Mouse (Mus musculus): ENCODE measurements at regions not wholly inside any gene's neighbourhood (a gene's known extent, or its start where the extent isn't known, plus 50 kb on each side); places are given as distances from the start of the nearest gene placed in this dataset.

- Histone ChIP-seq H3K36me3 (ENCODE audit: control insufficient read depth, insufficient read depth) (no peaks in the 10 kb centered on the region), H3K79me2 (ENCODE audit: control insufficient read depth, insufficient read depth) (no peaks in the 10 kb centered on the region)
- TF ChIP-seq E2F4 (IDR thresholded peaks at IDR 0.05; ENCODE audit: insufficient read depth) (no peak), USF1 (IDR thresholded peaks at IDR 0.05; ENCODE audit: low read depth) (no peak), TCF3 (IDR thresholded peaks at IDR 0.05; ENCODE audit: insufficient read length, low read depth) (no peak), CEBPB (IDR thresholded peaks at IDR 0.05; ENCODE audit: insufficient read depth, poor library complexity, severe bottlenecking) (no peak), SRF (IDR thresholded peaks at IDR 0.05; ENCODE audit: control insufficient read depth, insufficient read length, low read depth) (no peak), POLR2AphosphoS2 (IDR thresholded peaks at IDR 0.05; ENCODE audit: insufficient read length, low read depth) (no peak), MYOG (IDR thresholded peaks at IDR 0.05; ENCODE audit: control insufficient read depth in 1 of 3, insufficient read depth in 1 of 3, insufficient read length in 2 of 3, low read depth in 2 of 3) (no peak), REST (IDR thresholded peaks at IDR 0.05; ENCODE audit: insufficient read depth, insufficient read length) (no peak), MYOD1 (IDR thresholded peaks at IDR 0.05; ENCODE audit: control insufficient read depth in 1 of 3, insufficient read length in 2 of 3, low read depth in 2 of 3) (no peak), TCF12 (IDR thresholded peaks at IDR 0.05; ENCODE audit: insufficient read depth, poor library complexity, severe bottlenecking) (no peak), POLR2A (IDR thresholded peaks at IDR 0.05; ENCODE audit: insufficient read length, low read depth) (no peak), MAX (IDR thresholded peaks at IDR 0.05; ENCODE audit: low read depth) (no peak)
Observed at GRCm38 (mm10) chr11:31771491-31772439, 100.1 kb upstream of the Bod1 start.

GRCm38 (mm10) chr11:31777531-31777930 lies 94.5 kb upstream of the Cpeb4 start:
- Histone ChIP-seq H3ac (ENCODE audit: control insufficient read depth, insufficient read length) (no peak overlapping the region), H3K79me2 (ENCODE audit: control insufficient read depth, insufficient read depth) (no peaks in the 10 kb centered on the region), H3K27me3 (ENCODE audit: control insufficient read depth, insufficient read depth, insufficient read length) (no peaks in the 10 kb centered on the region), H3K36me3 (ENCODE audit: control insufficient read depth, insufficient read depth) (no peaks in the 10 kb centered on the region), H3K4me2 (ENCODE audit: low read depth) (no peak overlapping the region), H3K4me3 (no peak overlapping the region)
- TF ChIP-seq TCF12 (IDR thresholded peaks at IDR 0.05; ENCODE audit: insufficient read depth, poor library complexity, severe bottlenecking) (no peak), TCF3 (IDR thresholded peaks at IDR 0.05; ENCODE audit: insufficient read length, low read depth) (no peak), POLR2A (IDR thresholded peaks at IDR 0.05; ENCODE audit: insufficient read length, low read depth) (no peak), E2F4 (IDR thresholded peaks at IDR 0.05; ENCODE audit: insufficient read depth) (no peak), SRF (IDR thresholded peaks at IDR 0.05; ENCODE audit: control insufficient read depth, insufficient read length, low read depth) (no peak), USF1 (IDR thresholded peaks at IDR 0.05; ENCODE audit: low read depth) (no peak), MYOD1 (IDR thresholded peaks at IDR 0.05; ENCODE audit: control insufficient read depth in 1 of 3, insufficient read length in 2 of 3, low read depth in 2 of 3) (no peak), MAX (IDR thresholded peaks at IDR 0.05; ENCODE audit: low read depth) (no peak), REST (IDR thresholded peaks at IDR 0.05; ENCODE audit: insufficient read depth, insufficient read length) (no peak), POLR2AphosphoS2 (IDR thresholded peaks at IDR 0.05; ENCODE audit: insufficient read length, low read depth) (no peak), CEBPB (IDR thresholded peaks at IDR 0.05; ENCODE audit: insufficient read depth, poor library complexity, severe bottlenecking) (no peak), MYOG (IDR thresholded peaks at IDR 0.05; ENCODE audit: control insufficient read depth in 1 of 3, insufficient read depth in 1 of 3, insufficient read length in 2 of 3, low read depth in 2 of 3) (no peak)

More at GRCm38 (mm10) chr11:31771491-31772439, 100.1 kb upstream of the Bod1 start:
- Histone ChIP-seq H3K4me3 (no peak overlapping the region), H3K27me3 (ENCODE audit: control insufficient read depth, insufficient read depth, insufficient read length) (no peaks in the 10 kb centered on the region), H3K4me2 (ENCODE audit: low read depth) (peak overlapping the region; percentile 57), H3ac (ENCODE audit: control insufficient read depth, insufficient read length) (no peak overlapping the region)

GRCm38 (mm10) chr11:31778766-31779165 lies 93.2 kb upstream of the Cpeb4 start:
- no peak overlapping the region for H3K4me3 ChIP-seq
- H3K4me2 ChIP-seq (ENCODE audit: low read depth): no peak overlapping the region
- TF ChIP-seq POLR2AphosphoS2 (IDR thresholded peaks at IDR 0.05; ENCODE audit: insufficient read length, low read depth) (no peak), MAX (IDR thresholded peaks at IDR 0.05; ENCODE audit: low read depth) (no peak), SRF (IDR thresholded peaks at IDR 0.05; ENCODE audit: control insufficient read depth, insufficient read length, low read depth) (no peak), TCF3 (IDR thresholded peaks at IDR 0.05; ENCODE audit: insufficient read length, low read depth) (no peak), MYOG (IDR thresholded peaks at IDR 0.05; ENCODE audit: control insufficient read depth in 1 of 3, insufficient read depth in 1 of 3, insufficient read length in 2 of 3, low read depth in 2 of 3) (no peak), REST (IDR thresholded peaks at IDR 0.05; ENCODE audit: insufficient read depth, insufficient read length) (no peak), USF1 (IDR thresholded peaks at IDR 0.05; ENCODE audit: low read depth) (no peak), MYOD1 (IDR thresholded peaks at IDR 0.05; ENCODE audit: control insufficient read depth in 1 of 3, insufficient read length in 2 of 3, low read depth in 2 of 3) (no peak), E2F4 (IDR thresholded peaks at IDR 0.05; ENCODE audit: insufficient read depth) (no peak), TCF12 (IDR thresholded peaks at IDR 0.05; ENCODE audit: insufficient read depth, poor library complexity, severe bottlenecking) (no peak), POLR2A (IDR thresholded peaks at IDR 0.05; ENCODE audit: insufficient read length, low read depth) (no peak), CEBPB (IDR thresholded peaks at IDR 0.05; ENCODE audit: insufficient read depth, poor library complexity, severe bottlenecking) (no peak)
- H3ac ChIP-seq (ENCODE audit: control insufficient read depth, insufficient read length): no peak overlapping the region
- no peaks in the 10 kb centered on the region for H3K27me3 ChIP-seq (ENCODE audit: control insufficient read depth, insufficient read depth, insufficient read length)
- H3K36me3 ChIP-seq (ENCODE audit: control insufficient read depth, insufficient read depth): no peaks in the 10 kb centered on the region
- no peaks in the 10 kb centered on the region for H3K79me2 ChIP-seq (ENCODE audit: control insufficient read depth, insufficient read depth)

GRCm38 (mm10) chr11:31779267-31779666 lies 92.7 kb upstream of the Cpeb4 start:
- Histone ChIP-seq H3K27me3 (ENCODE audit: control insufficient read depth, insufficient read depth, insufficient read length) (no peaks in the 10 kb centered on the region), H3K4me2 (ENCODE audit: low read depth) (no peak overlapping the region), H3K4me3 (no peak overlapping the region), H3K79me2 (ENCODE audit: control insufficient read depth, insufficient read depth) (no peaks in the 10 kb centered on the region), H3K36me3 (ENCODE audit: control insufficient read depth, insufficient read depth) (no peaks in the 10 kb centered on the region), H3ac (ENCODE audit: control insufficient read depth, insufficient read length) (no peak overlapping the region)
- no peak for TF ChIP-seq TCF12 (IDR thresholded peaks at IDR 0.05; ENCODE audit: insufficient read depth, poor library complexity, severe bottlenecking)
- no peak for TF ChIP-seq TCF3 (IDR thresholded peaks at IDR 0.05; ENCODE audit: insufficient read length, low read depth)
- no peak for TF ChIP-seq MAX (IDR thresholded peaks at IDR 0.05; ENCODE audit: low read depth)
- no peak for TF ChIP-seq E2F4 (IDR thresholded peaks at IDR 0.05; ENCODE audit: insufficient read depth)
- no peak for TF ChIP-seq REST (IDR thresholded peaks at IDR 0.05; ENCODE audit: insufficient read depth, insufficient read length)
- TF ChIP-seq POLR2AphosphoS2 (IDR thresholded peaks at IDR 0.05; ENCODE audit: insufficient read length, low read depth): no peak
- TF ChIP-seq MYOD1 (IDR thresholded peaks at IDR 0.05; ENCODE audit: control insufficient read depth in 1 of 3, insufficient read length in 2 of 3, low read depth in 2 of 3): no peak
- TF ChIP-seq SRF (IDR thresholded peaks at IDR 0.05; ENCODE audit: control insufficient read depth, insufficient read length, low read depth): no peak
- no peak for TF ChIP-seq POLR2A (IDR thresholded peaks at IDR 0.05; ENCODE audit: insufficient read length, low read depth)
- no peak for TF ChIP-seq CEBPB (IDR thresholded peaks at IDR 0.05; ENCODE audit: insufficient read depth, poor library complexity, severe bottlenecking)
- TF ChIP-seq USF1 (IDR thresholded peaks at IDR 0.05; ENCODE audit: low read depth): no peak
- no peak for TF ChIP-seq MYOG (IDR thresholded peaks at IDR 0.05; ENCODE audit: control insufficient read depth in 1 of 3, insufficient read depth in 1 of 3, insufficient read length in 2 of 3, low read depth in 2 of 3)

Measured in myocyte (in vitro differentiated cells).